Mouse (Mus musculus) midbrain, embryonic 16.5 days (tissue): Measurements from ENCODE around the gene Denr. TPM values are rescaled to one million over a fixed set of nuclear protein-coding genes. Genes with fewer than 3 reads are reported as not detected.

ENCODE experiments used
- ATAC-seq: fragments of 200-750 bp; cut with Nextera tagmentation; 2 replicates; pipeline ENCODE4 v1.8.0; 2017; ENCODE audit warnings: moderate TSS enrichment
- H3K27ac ChIP-seq: fragments of 300-500 bp; sonication (generic); 2 replicates; pipeline ENCODE4 v1.5.1; 2014; ENCODE audit warnings: mild to moderate bottlenecking, low read length, mixed read lengths
- H3K27me3 ChIP-seq: fragments of 300-500 bp; sonication (generic); 2 replicates; pipeline ENCODE4 v1.6.1; 2014; ENCODE audit warnings: low read depth, low read length, mixed read lengths; ENCODE audit not compliant: control insufficient read depth, insufficient read depth
- H3K36me3 ChIP-seq: fragments of 300-500 bp; sonication (generic); 2 replicates; pipeline ENCODE4 v1.6.1; 2014; ENCODE audit warnings: mild to moderate bottlenecking, low read length, moderate library complexity, mixed read lengths; ENCODE audit not compliant: control insufficient read depth, insufficient read depth
- H3K4me1 ChIP-seq: fragments of 300-500 bp; sonication (generic); 2 replicates; pipeline ENCODE4 v1.6.1; 2014; ENCODE audit warnings: mild to moderate bottlenecking, low read length, mixed read lengths; ENCODE audit not compliant: control insufficient read depth, insufficient read depth
- H3K4me2 ChIP-seq: fragments of 300-500 bp; sonication (generic); 2 replicates; pipeline ENCODE4 v1.6.1; 2014; ENCODE audit warnings: mild to moderate bottlenecking, low read length, mixed read lengths
- H3K4me3 ChIP-seq: fragments of 300-500 bp; sonication (generic); 2 replicates; pipeline ENCODE4 v1.5.1; 2014; ENCODE audit warnings: low read depth, mild to moderate bottlenecking, low read length, moderate library complexity, mixed read lengths
- H3K9ac ChIP-seq: fragments of 300-500 bp; sonication (generic); 2 replicates; pipeline ENCODE4 v1.6.1; 2014; ENCODE audit warnings: low read depth, low read length, mixed read lengths
- H3K9me3 ChIP-seq: fragments of 300-500 bp; sonication (generic); replicated peaks from 2 replicates; pipeline ENCODE4 v1.6.1; 2014; ENCODE audit warnings: mild to moderate bottlenecking, low read length, mixed read lengths; ENCODE audit not compliant: control insufficient read depth, poor library complexity, severe bottlenecking
- WGBS: fragments of 180-500 bp; shearing (Covaris S2); extraction: QIAGEN DNeasy Blood & Tissue Kit; methylation state at CpG from one replicate; pipeline ENCODE4 v1.1.7; 2014; 5-methylcytosine and 5-hydroxymethylcytosine counted together
- polyA plus RNA-seq: library from polyadenylated mRNA; unstranded; fragments of >200 nt; fragmentation: Nextera tagmentation; extraction: Ambion mirVana; gene quantifications from 2 replicates; pipeline ENCODE4 v1.2.1, GENCODE M21; 2015

The Denr gene
- polyA plus RNA-seq, 1 experiment from 2014 or later, result 122 TPM

GRCm38 (mm10) chr5:123959018-123959417, 52.0 kb downstream of the Denr start:
- Histone ChIP-seq H3K9me3 (no peaks in the 10 kb centered on the region), H3K27me3 (no peaks in the 10 kb centered on the region), H3K36me3 (no peaks in the 10 kb centered on the region), H3K4me3 (no peak overlapping the region), H3K4me1 (no peaks in the 10 kb centered on the region), H3K9ac (no peak overlapping the region), H3K27ac (no peak overlapping the region), H3K4me2 (no peak overlapping the region)
- 84% methylated on average over 3 of the region's 3 CpGs for WGBS
- ATAC-seq, result no peak

DNA sequence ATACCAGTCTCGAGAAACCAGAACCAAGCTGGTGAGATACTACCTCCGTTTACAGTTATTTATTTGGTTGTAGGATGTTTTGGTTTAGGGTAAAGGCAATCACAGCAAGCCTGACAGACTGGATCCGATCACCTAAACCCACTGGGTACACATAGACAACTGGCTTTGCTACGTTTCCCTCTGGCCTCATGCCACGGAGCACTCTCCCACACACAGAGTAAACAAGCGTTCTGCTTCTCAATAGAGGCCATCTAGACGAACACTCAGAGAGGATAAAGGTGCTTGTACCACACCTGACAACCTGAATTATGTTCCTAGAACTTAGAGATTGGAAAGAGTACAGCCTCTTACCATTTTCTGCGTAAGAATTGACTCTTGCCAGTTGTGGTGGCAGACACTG, 53.2 kb downstream of the Denr start:
- 73% methylated on average over 8 of the region's 8 CpGs for WGBS

DNA sequence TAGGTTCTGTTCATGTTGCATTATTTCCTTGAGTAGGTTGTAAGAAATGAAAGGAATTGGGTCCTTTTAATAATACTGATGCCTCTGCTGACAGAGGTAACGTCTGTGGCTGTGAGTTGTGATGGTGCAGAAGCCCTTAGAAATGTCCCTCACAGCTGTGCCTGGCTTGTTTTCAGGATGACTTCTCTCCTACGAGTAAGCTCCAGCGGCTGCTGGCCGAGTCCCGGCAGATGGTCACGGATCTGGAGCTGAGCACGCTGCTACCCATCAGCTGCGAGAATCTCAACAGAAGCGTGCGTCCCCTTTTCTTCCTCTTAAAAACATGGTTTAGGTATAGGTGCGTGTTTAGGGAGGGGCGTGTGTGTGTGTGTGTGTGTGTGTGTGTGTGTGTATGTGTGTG, 54.1 kb downstream of the Denr start:
- H3K4me2 ChIP-seq, result no peak overlapping the region
- no peaks in the 10 kb centered on the region for H3K36me3 ChIP-seq
- no peaks in the 10 kb centered on the region for H3K27me3 ChIP-seq
- WGBS, result 81% methylated on average over 12 of the region's 12 CpGs
- no peak for ATAC-seq
- no peak overlapping the region for H3K4me3 ChIP-seq
- H3K9ac ChIP-seq, result no peak overlapping the region
- no peaks in the 10 kb centered on the region for H3K4me1 ChIP-seq
- no peaks in the 10 kb centered on the region for H3K9me3 ChIP-seq
- H3K27ac ChIP-seq, result no peak overlapping the region

More for the DNA sequence above, 53.2 kb downstream of the Denr start:
- H3K27me3 ChIP-seq, result no peaks in the 10 kb centered on the region
- H3K4me1 ChIP-seq, result no peaks in the 10 kb centered on the region
- no peak for ATAC-seq
- H3K4me3 ChIP-seq, result no peak overlapping the region
- H3K9me3 ChIP-seq, result no peaks in the 10 kb centered on the region
- no peak overlapping the region for H3K27ac ChIP-seq
- no peak overlapping the region for H3K9ac ChIP-seq
- no peak overlapping the region for H3K4me2 ChIP-seq
- H3K36me3 ChIP-seq, result no peaks in the 10 kb centered on the region

GRCm38 (mm10) chr5:123964208-123964607, 57.2 kb downstream of the Denr start:
- Histone ChIP-seq H3K4me1 (no peaks in the 10 kb centered on the region), H3K27ac (no peak overlapping the region), H3K4me2 (no peak overlapping the region), H3K36me3 (no peaks in the 10 kb centered on the region), H3K9me3 (no peaks in the 10 kb centered on the region), H3K9ac (no peak overlapping the region), H3K4me3 (no peak overlapping the region), H3K27me3 (no peaks in the 10 kb centered on the region)
- no peak for ATAC-seq
- 94% methylated on average over 4 of the region's 4 CpGs for WGBS

DNA sequence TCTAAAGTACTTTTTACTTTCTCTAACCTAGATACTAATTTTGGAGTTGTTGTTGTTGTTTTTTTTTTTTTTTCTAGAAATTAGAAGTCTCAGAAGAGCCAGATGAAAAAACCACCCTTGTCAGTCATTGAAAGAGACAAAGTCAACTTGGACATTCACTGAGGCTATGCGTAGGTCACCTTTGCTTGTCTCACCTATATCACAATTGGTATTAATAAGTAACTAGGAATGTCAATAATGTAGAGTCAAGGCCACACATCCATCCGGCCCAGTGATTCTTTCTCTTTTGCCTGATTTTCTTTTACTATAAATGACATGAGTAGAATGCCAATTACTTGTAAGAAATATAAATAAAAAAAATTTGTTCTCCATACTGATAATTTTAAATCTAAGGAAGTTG, 59.8 kb downstream of the Denr start:
- H3K4me1 ChIP-seq, result no peaks in the 10 kb centered on the region
- no peak overlapping the region for H3K9ac ChIP-seq
- no peaks in the 10 kb centered on the region for H3K36me3 ChIP-seq
- no peaks in the 10 kb centered on the region for H3K27me3 ChIP-seq
- no peak for ATAC-seq
- WGBS, result 100% methylated on average over 2 of the region's 2 CpGs
- no peak overlapping the region for H3K27ac ChIP-seq
- H3K4me3 ChIP-seq, result no peak overlapping the region
- no peak overlapping the region for H3K4me2 ChIP-seq
- H3K9me3 ChIP-seq, result no peaks in the 10 kb centered on the region

DNA sequence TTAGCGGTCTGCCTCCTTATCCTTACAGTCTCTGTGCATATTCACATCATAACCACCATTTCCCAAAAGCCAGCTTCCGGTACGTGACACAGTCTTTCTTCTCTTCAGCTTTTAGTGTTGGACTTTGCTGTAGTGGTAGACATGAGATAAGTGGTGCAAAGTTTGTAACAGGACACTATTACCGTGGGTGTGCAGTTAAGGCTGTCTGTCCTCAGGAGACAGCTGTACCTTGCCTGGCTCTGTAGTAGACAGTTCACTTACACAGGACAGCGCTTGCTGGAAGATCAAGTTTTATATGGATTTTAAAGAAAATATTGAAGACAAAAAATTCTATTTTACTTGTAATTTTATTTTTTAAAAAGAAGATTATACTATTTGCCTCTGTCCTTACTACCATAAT, 61.5 kb downstream of the Denr start:
- Histone ChIP-seq H3K27me3 (no peaks in the 10 kb centered on the region), H3K4me3 (no peak overlapping the region), H3K9me3 (no peaks in the 10 kb centered on the region), H3K36me3 (no peaks in the 10 kb centered on the region), H3K27ac (no peak overlapping the region), H3K4me2 (no peak overlapping the region), H3K4me1 (peaks cover 3% of the 10 kb centered on the region), H3K9ac (no peak overlapping the region)
- ATAC-seq, result no peak
- 90% methylated on average over 5 of the region's 5 CpGs for WGBS

- Histone ChIP-seq H3K4me1 (peaks cover 3% of the 10 kb centered on the region), H3K27ac (no peak overlapping the region), H3K4me3 (no peak overlapping the region), H3K36me3 (no peaks in the 10 kb centered on the region), H3K4me2 (no peak overlapping the region), H3K9ac (no peak overlapping the region), H3K9me3 (no peaks in the 10 kb centered on the region), H3K27me3 (no peaks in the 10 kb centered on the region)
- 74% methylated on average over 8 of the region's 8 CpGs for WGBS
- no peak for ATAC-seq
Observed at GRCm38 (mm10) chr5:123969216-123969615, 62.2 kb downstream of the Denr start.

DNA sequence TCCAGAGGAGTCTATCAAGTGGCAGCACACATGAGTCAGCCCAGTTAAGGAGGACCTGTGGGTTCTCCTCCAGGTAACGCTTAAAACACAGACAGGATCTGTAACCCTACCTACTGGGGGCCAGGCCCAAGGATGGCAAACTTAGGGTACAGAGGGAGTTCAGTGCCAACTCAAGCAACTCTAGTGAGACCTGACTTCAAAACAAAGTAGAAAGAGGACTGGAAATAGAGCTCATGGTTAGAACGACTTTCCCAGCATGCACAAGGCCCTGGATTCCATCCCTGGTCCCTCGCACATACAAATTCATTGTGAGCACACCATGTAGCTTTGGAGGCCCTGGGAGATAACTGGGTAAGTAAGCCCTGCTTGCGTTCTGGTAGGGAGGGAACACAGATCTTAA, 63.6 kb downstream of the Denr start:
- H3K27me3 ChIP-seq, result no peaks in the 10 kb centered on the region
- WGBS, result 85% methylated on average over 4 of the region's 4 CpGs
- H3K9ac ChIP-seq, result no peak overlapping the region
- no peak overlapping the region for H3K4me2 ChIP-seq
- peaks cover 13% of the 10 kb centered on the region for H3K4me1 ChIP-seq
- no peaks in the 10 kb centered on the region for H3K36me3 ChIP-seq
- H3K9me3 ChIP-seq, result no peaks in the 10 kb centered on the region
- H3K27ac ChIP-seq, result no peak overlapping the region
- ATAC-seq, result no peak
- H3K4me3 ChIP-seq, result no peak overlapping the region

GRCm38 (mm10) chr5:123972453-123972852, 65.5 kb downstream of the Denr start:
- Histone ChIP-seq H3K4me2 (no peak overlapping the region), H3K27me3 (no peaks in the 10 kb centered on the region), H3K9me3 (no peaks in the 10 kb centered on the region), H3K4me3 (no peak overlapping the region), H3K36me3 (no peaks in the 10 kb centered on the region), H3K4me1 (peaks cover 13% of the 10 kb centered on the region), H3K9ac (no peak overlapping the region), H3K27ac (no peak overlapping the region)
- WGBS, result 51% methylated on average over 6 of the region's 6 CpGs
- no peak for ATAC-seq
